Mouse (Mus musculus) ZHBTc4 (cell line): ENCODE results near the gene Xcl1.

Source experiments
- DNase-seq: peaks from one replicate; pipeline ENCODE4 v3.0.0-alpha.2; 2011; ENCODE audit warnings: low read depth, low spot score

Xcl1 gene

GRCm38 (mm10) chr1:164905047-164905446 lies 30.3 kb downstream of the Xcl1 start:
- peak; percentile 70 for DNase-seq

DNA sequence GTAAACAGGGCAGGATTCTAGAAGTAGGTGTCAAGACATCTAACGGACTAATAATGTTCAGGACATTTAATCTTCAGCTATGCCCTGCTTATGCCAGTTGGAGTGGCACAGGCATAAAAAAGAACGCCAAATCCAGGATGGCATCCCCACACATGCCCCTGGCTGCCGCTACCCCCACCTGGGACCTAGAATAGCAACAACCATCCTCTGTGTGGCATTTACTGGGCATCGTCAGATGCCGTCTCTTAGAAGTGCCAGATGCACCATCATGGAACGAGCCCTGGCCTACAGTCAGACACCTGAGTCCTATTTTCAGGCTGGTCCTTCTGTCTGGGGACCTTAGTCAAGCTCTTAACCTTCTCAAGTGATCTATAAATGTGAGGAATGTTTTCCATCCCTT lies 34.6 kb downstream of the Xcl1 start:
- no peak for DNase-seq

DNA sequence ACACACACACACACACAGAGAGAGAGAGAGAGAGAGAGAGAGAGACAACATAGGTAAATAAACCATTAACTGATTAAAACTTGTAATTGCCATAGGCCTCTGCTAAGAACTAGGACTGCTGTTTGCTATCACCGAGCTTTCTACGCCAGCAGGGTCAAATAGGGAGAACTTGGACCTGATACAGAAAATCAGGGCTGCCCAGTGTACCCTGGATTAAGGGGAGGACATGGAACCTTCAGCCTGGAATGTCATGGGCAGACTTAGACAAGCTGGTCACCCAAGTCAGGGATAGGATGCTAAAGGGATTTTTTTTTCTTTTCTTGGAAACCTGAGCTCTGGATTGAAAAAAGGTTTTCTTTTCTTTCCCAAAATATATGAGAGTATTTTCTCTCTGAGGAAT lies 35.1 kb downstream of the Xcl1 start:
- DNase-seq: no peak

GRCm38 (mm10) chr1:164899506-164899905 lies 35.8 kb downstream of the Xcl1 start:
- DNase-seq: peak; percentile 46

DNA sequence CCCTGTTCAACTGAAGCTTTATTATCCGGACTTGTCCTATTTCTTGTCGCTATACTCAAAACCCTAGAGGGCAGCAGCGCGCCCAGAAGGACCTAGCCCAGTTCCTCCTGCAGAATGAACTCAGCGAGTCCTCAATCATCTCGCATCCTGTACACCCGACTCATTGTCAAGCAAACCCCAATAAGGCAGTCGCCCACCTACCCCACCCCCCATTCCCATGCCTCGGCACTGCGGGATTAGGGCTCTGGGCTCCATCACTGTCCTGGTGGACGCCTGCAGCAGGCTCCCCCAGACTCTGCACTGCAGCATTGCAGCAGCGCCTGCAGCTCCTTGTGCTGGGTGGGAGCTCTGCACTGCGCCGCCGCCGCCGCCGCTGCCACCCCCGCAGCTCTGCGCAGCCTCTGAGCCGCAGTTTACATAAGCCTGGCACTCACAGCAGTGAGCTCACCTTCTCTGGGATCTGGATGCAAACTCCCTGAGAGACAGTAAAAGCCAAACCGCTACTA lies 36.4 kb downstream of the Xcl1 start:
- DNase-seq: peak; percentile 65

DNA sequence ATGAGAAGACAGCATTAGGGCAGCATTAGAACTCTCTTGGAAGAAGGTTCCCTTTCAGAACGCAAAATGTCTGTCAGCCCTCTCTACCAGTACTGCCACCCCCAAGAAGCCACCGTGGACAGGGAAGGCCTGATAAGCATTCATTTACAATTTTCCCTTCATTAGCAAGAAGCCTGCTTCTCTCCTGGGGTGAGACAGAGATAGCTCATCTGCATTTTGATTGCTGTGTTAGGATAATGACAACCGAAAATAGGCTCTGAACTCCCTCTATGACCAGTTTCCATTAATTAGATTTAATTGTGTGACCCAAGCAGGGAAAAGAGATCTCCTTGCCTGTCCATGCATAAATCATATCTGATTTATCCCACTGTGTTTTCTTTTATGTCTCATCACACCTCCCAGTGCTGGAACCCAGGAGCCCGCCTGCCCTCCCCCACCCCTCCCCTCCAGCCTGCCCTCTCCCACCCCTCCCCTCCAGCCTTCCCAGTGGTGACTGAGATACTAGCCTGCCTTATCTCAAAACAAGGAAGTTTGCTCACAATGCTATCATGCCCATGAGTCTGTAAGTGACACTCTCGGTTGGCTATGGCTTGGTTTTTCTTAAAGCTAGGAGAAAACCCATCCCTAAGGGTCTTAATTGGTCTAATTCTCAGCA lies 38.0 kb downstream of the Xcl1 start:
- DNase-seq: no peak

DNA sequence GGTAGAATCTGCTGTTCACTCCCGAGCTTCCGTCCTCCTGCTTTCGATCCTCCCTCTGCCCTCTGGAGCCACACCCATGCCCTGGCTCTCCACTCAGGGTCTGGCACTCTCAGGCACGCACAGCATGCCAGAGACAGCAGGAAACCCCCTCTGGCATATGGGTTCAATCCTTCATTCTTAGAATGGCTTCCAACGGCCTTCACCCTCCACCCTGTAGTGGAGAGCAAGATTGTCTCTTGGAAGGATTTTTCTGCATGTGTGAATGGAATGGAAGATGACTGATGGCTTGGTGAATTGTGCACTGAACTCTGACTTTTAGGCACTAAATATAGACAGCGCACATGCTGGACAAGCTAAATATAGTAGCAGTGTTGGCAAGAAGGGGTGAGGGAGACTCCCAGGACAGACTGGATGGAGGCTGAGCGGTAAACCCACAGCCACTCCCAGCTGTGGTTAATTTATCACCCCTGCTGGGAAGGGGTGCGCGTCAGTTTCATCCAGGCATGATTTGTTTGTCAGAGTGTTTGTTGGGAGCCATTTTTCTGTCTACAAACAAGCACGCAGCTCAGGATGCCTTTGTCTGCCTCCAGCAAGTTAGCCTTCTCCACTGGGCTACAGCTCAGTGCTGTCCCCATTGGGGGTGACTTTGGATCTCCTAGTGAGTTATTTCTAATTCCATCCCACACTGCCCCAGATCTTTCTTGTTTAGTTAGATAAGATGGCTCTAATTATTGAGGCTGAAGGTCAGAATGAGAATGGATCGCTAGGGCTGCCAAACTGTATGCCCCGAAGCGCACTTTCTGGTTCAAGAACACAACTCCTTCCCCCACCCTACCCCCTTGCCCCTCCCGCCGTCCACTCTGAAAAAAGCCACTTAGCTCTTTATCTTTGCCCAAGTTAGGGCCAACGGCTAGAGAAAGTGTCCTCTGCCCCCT lies 38.8 kb downstream of the Xcl1 start:
- no peak for DNase-seq

- DNase-seq: peak; percentile 18
Observed at GRCm38 (mm10) chr1:164895806-164896205, 39.5 kb downstream of the Xcl1 start.

DNA sequence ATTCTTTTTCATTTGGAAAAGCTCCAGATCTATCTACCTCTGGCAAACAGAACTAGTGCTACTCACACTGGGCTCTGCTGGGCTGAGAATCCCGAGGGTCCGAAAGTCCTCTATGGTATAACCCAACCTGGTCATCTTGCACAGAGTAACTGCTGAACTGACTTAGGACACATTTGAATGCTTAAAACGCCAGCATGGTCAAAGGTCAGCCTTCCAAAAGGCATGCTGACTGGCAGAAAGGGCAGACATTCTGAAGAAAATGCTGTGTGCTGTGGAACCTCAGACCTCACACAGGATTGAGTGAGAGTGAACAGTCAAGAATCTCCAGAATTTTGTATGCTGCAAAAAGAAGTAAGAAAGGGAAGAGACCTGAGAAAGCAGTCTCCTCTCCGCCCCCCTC lies 45.0 kb downstream of the Xcl1 start:
- no peak for DNase-seq

DNA sequence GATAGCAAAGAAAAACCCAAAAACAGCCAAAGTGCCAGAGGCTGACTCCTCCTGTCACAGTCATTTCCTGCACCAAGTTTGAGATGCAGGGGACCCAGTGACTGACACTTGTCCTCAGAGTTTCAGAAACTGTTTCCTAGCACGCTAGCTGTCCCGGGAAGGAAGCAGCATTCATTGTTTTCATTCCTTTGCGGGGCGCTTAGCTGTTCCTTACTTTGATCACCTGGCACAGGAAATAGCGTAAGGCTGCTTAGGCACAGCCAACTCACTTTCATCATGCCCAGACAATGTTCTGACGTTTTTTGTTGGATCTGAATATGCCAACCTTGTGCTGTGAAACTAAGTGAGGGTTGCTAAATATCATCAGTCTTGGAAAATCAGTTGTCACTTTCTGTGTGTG lies 46.8 kb downstream of the Xcl1 start:
- no peak for DNase-seq

GRCm38 (mm10) chr1:164887775-164888174 lies 47.6 kb downstream of the Xcl1 start:
- DNase-seq: no peak

DNA sequence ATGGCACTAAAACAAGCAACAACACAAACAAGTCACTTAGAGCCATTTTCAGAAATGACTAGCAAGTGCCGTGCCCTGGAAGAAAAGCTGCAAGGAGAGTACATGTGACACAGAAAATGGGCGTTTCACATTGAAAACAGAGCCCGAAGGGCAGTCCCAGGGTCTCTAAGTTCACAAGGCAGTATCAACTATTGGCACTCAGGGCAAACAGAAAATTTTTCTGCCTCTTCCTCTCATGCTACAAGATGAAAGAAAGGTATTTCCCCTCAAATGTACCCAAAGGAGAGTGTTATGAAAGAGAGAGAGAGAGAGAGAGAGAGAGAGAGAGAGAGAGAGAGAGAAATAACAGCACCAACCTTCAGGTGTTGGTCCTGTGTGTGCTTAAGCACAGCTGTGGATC lies 53.4 kb downstream of the Xcl1 start:
- DNase-seq: no peak
